Mouse (Mus musculus): ENCODE results near the gene Nxpe3. TPM values are rescaled to one million over a fixed set of nuclear protein-coding genes. Genes with fewer than 3 reads are reported as not detected.

Gene Nxpe3
- polyA plus RNA-seq, 1 experiment from 2014 or later, result 0.72 TPM

GRCm38 (mm10) chr16:55835798-55836197 is 59.3 kb downstream of the Nxpe3 start:
- no peak overlapping the region for H3K4me3 ChIP-seq (ENCODE audit: low read depth, low read length)
- no peaks in the 10 kb centered on the region for H3K27me3 ChIP-seq (replicated peaks; ENCODE audit: control insufficient read depth, insufficient read depth, low read length)
- ATAC-seq, result no peak
- no peak for TF ChIP-seq CTCF (IDR thresholded peaks at IDR 0.05; ENCODE audit: low read depth)
- H3K9me3 ChIP-seq (ENCODE audit: control insufficient read depth), result no peaks in the 10 kb centered on the region
- H3K36me3 ChIP-seq (ENCODE audit: control insufficient read depth, insufficient read depth), result no peaks in the 10 kb centered on the region
- H3K27ac ChIP-seq (ENCODE audit: low read depth, low read length), result no peak overlapping the region
- no peak overlapping the region for H3K9ac ChIP-seq (ENCODE audit: low read depth, low read length)
- no peak overlapping the region for H3K4me2 ChIP-seq (replicated peaks; ENCODE audit: low read depth)
- 0 out of 2 replicates have a peak, but pooled peaks cover 5% of the 10 kb centered on the region for H3K4me1 ChIP-seq (replicated peaks; ENCODE audit: control insufficient read depth, insufficient read depth, low read length)

- Histone ChIP-seq H3K4me2 (replicated peaks; ENCODE audit: low read depth) (no peak overlapping the region), H3K27me3 (replicated peaks; ENCODE audit: control insufficient read depth, insufficient read depth, low read length) (no peaks in the 10 kb centered on the region), H3K27ac (ENCODE audit: low read depth, low read length) (no peak overlapping the region), H3K4me1 (replicated peaks; ENCODE audit: control insufficient read depth, insufficient read depth, low read length) (0 out of 2 replicates have a peak, but pooled peaks cover 5% of the 10 kb centered on the region), H3K9ac (ENCODE audit: low read depth, low read length) (no peak overlapping the region), H3K4me3 (ENCODE audit: low read depth, low read length) (no peak overlapping the region), H3K36me3 (ENCODE audit: control insufficient read depth, insufficient read depth) (no peaks in the 10 kb centered on the region), H3K9me3 (ENCODE audit: control insufficient read depth) (no peaks in the 10 kb centered on the region)
- ATAC-seq, result no peak
- no peak for TF ChIP-seq CTCF (IDR thresholded peaks at IDR 0.05; ENCODE audit: low read depth)
- 85% methylated on average over 8 of the region's 8 CpGs for WGBS
Observed at GRCm38 (mm10) chr16:55832617-55833016, 62.5 kb downstream of the Nxpe3 start.

- 65% methylated on average over 6 of the region's 6 CpGs for WGBS
- no peak overlapping the region for H3K27ac ChIP-seq (ENCODE audit: low read depth, low read length)
- no peak overlapping the region for H3K9ac ChIP-seq (ENCODE audit: low read depth, low read length)
- H3K36me3 ChIP-seq (ENCODE audit: control insufficient read depth, insufficient read depth), result no peaks in the 10 kb centered on the region
- no peak for TF ChIP-seq CTCF (IDR thresholded peaks at IDR 0.05; ENCODE audit: low read depth)
- H3K4me1 ChIP-seq (replicated peaks; ENCODE audit: control insufficient read depth, insufficient read depth, low read length), result 0 out of 2 replicates have a peak, but pooled peaks cover 5% of the 10 kb centered on the region
- H3K9me3 ChIP-seq (ENCODE audit: control insufficient read depth), result no peaks in the 10 kb centered on the region
- 0 out of 2 replicates have a peak, but pooled peaks have one; percentile 33 for ATAC-seq
- H3K4me2 ChIP-seq (replicated peaks; ENCODE audit: low read depth), result no peak overlapping the region
- H3K27me3 ChIP-seq (replicated peaks; ENCODE audit: control insufficient read depth, insufficient read depth, low read length), result no peaks in the 10 kb centered on the region
- H3K4me3 ChIP-seq (ENCODE audit: low read depth, low read length), result no peak overlapping the region
Observed at GRCm38 (mm10) chr16:55832040-55832439, 63.0 kb downstream of the Nxpe3 start.

- Histone ChIP-seq H3K27ac (ENCODE audit: low read depth, low read length) (no peak overlapping the region), H3K27me3 (replicated peaks; ENCODE audit: control insufficient read depth, insufficient read depth, low read length) (no peaks in the 10 kb centered on the region), H3K9me3 (ENCODE audit: control insufficient read depth) (no peaks in the 10 kb centered on the region), H3K9ac (ENCODE audit: low read depth, low read length) (no peak overlapping the region), H3K4me2 (replicated peaks; ENCODE audit: low read depth) (no peak overlapping the region), H3K4me3 (ENCODE audit: low read depth, low read length) (no peak overlapping the region), H3K36me3 (ENCODE audit: control insufficient read depth, insufficient read depth) (no peaks in the 10 kb centered on the region), H3K4me1 (replicated peaks; ENCODE audit: control insufficient read depth, insufficient read depth, low read length) (0 out of 2 replicates have a peak, but pooled peaks cover 5% of the 10 kb centered on the region)
- 47% methylated on average over 1 of the region's 1 CpGs for WGBS
- no peak for TF ChIP-seq CTCF (IDR thresholded peaks at IDR 0.05; ENCODE audit: low read depth)
- ATAC-seq, result no peak
Observed at GRCm38 (mm10) chr16:55831451-55831850, 63.6 kb downstream of the Nxpe3 start.

- Histone ChIP-seq H3K27ac (ENCODE audit: low read depth, low read length) (peak overlapping the region; percentile 24; the same call in 1 of the 2 replicates), H3K9ac (ENCODE audit: low read depth, low read length) (no peak overlapping the region), H3K9me3 (ENCODE audit: control insufficient read depth) (no peaks in the 10 kb centered on the region), H3K4me2 (replicated peaks; ENCODE audit: low read depth) (peak overlapping the region; percentile 71), H3K4me1 (replicated peaks; ENCODE audit: control insufficient read depth, insufficient read depth, low read length) (no peaks in the 10 kb centered on the region), H3K27me3 (replicated peaks; ENCODE audit: control insufficient read depth, insufficient read depth, low read length) (no peaks in the 10 kb centered on the region), H3K4me3 (ENCODE audit: low read depth, low read length) (0 out of 2 replicates have a peak overlapping the region, but pooled peaks have one; percentile 98), H3K36me3 (ENCODE audit: control insufficient read depth, insufficient read depth) (no peaks in the 10 kb centered on the region)
- 54% methylated on average over 11 of the region's 11 CpGs for WGBS
- peak; percentile 55 for TF ChIP-seq CTCF (IDR thresholded peaks at IDR 0.05; ENCODE audit: low read depth)
- no peak for ATAC-seq
Observed at GRCm38 (mm10) chr16:55823398-55824155, 71.5 kb downstream of the Nxpe3 start.

- Histone ChIP-seq H3K4me3 (ENCODE audit: low read depth, low read length) (peak overlapping the region; percentile 98), H3K36me3 (ENCODE audit: control insufficient read depth, insufficient read depth) (peaks cover 6% of the 10 kb centered on the region; the same call in 1 of the 2 replicates), H3K27me3 (replicated peaks; ENCODE audit: control insufficient read depth, insufficient read depth, low read length) (no peaks in the 10 kb centered on the region), H3K4me2 (replicated peaks; ENCODE audit: low read depth) (peak overlapping the region; percentile 71), H3K27ac (ENCODE audit: low read depth, low read length) (peak overlapping the region; percentile 94; the same call in 1 of the 2 replicates), H3K9ac (ENCODE audit: low read depth, low read length) (no peak overlapping the region), H3K9me3 (ENCODE audit: control insufficient read depth) (no peaks in the 10 kb centered on the region), H3K4me1 (replicated peaks; ENCODE audit: control insufficient read depth, insufficient read depth, low read length) (no peaks in the 10 kb centered on the region)
- TF ChIP-seq CTCF (IDR thresholded peaks at IDR 0.05; ENCODE audit: low read depth), result no peak
- 21% methylated on average over 18 of the region's 18 CpGs for WGBS
- no peak for ATAC-seq
Observed at GRCm38 (mm10) chr16:55822741-55823397, 72.2 kb downstream of the Nxpe3 start.
